Mouse (Mus musculus) heart, postnatal 36 days (tissue): ENCODE results near the gene Gm10260. TPM values are rescaled to one million over a fixed set of nuclear protein-coding genes. Genes with fewer than 3 reads are reported as not detected.

ENCODE experiments used
- DNase-seq, 2 experiments: peaks; one replicate each; pipeline ENCODE4 v3.0.0; 2021 to 2022
- intact Hi-C: fragments of 180-260 bp; cut with DNase I; formaldehyde crosslinking; loops from one replicate; pipeline ENCODE4 v1.15.1; 2025
- total RNA-seq, 2 experiments: library from RNA; stranded (reverse); gene quantifications; 2 replicates each; pipeline ENCODE4 v1.2.3; 2021

Gm10260 gene
- total RNA-seq, 2 experiments from 2014 or later, result 106 to 108 TPM

DNA sequence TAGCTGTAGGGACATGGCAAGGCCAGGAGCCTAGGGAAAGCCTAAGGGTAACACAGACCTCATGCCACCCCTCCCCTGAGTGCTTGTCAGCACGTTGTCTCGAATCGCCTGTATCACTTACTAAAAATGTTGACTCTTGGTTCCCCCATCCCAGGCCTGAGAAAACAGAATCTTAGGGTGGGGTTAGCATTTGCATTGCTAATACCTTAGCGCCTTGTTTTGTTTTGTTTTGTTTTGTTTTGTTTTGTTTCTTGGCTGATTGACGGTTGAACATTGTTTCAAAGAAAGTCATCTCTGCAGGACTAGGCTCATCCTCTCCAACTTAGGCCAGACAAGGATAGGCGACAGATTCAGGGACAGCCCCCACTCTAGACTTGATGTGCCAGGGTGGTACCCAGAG is 35.9 kb downstream of the Gm10260 start:
- intact Hi-C loops, result no loop called here
- no peak for DNase-seq

DNA sequence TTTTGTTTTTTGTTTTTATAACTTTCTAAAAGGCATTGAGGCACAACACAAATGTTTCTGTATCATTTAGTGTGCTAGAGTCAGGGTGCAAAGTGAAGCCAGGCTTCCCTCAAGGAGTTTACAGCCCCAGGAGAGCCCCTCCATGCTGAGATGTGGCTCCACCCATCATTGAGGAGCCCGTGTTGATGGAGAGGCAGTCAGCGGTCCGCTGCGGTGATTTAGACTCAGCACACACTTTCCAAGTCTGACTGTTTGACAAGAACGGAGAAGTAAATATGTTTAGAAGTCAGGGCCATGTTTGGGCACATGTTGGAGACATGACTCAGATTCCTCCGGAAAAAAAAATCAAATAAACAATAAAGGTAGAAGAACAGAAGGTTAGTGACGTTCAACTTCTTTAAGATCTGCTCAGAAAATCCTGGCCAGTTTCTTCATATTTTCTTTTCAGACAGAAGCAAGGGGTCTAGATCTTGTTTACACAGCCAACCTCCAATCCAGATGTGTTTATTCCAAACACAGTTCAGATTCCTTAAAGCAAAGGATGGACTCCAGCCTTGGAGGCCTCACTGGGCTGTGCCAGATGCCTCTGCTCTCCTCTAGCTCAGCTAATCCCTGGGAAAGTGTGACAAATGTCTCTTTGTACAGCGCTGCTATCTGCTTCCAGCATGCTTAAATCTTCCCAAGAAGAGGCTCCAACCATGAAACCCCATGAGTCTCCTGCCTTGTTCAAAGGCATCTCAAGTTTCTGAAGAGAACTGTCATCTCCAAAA is 47.7 kb downstream of the Gm10260 start:
- intact Hi-C loops, result no loop called here
- no peak for DNase-seq

DNA sequence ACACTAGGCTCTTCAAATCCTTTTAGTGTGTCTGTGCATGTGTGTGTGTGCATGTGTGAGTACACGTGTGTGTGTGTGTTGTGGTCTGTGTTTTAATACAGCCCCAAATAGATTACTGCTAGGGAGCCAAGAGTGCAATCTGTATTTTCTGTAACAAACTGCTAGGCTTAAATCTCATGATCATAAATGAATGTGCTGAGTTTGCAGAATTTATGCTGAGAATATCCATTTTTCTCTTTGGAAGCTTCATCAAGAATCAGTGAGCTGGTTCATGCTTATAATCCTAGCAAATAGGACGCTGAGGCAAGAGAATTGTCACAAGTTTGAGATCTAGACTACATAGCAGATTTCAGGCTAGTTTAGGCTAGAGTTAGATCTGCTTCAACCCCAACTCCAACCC is 48.9 kb downstream of the Gm10260 start:
- no peak for DNase-seq
- intact Hi-C loops, result no loop called here
